Mouse (Mus musculus) neural tube, embryonic 13.5 days (tissue): ENCODE data around the gene Frmd4a. TPM values are rescaled to one million over a fixed set of nuclear protein-coding genes. Genes with fewer than 3 reads are reported as not detected.
"Not testable (repeated sequence)": the region's sequence is repeated elsewhere in the genome, so short reads cannot be mapped to it uniquely, and the experiment has no call there.

Experiments used
- ATAC-seq: fragments of 200-750 bp; cut with Nextera tagmentation; 2 replicates; pipeline ENCODE4 v1.8.0; 2017; ENCODE audit warnings: low read depth, mild to moderate bottlenecking, moderate TSS enrichment, moderate library complexity
- H3K27ac ChIP-seq: fragments of 300-500 bp; sonication (generic); replicated peaks from 2 replicates; pipeline ENCODE4 v1.5.1; 2015; ENCODE audit warnings: moderate library complexity, mild to moderate bottlenecking, inconsistent platforms
- H3K27me3 ChIP-seq: fragments of 300-500 bp; sonication (generic); 2 replicates; pipeline ENCODE4 v1.6.1; 2015; ENCODE audit warnings: mild to moderate bottlenecking, inconsistent platforms
- H3K36me3 ChIP-seq: fragments of 300-500 bp; sonication (generic); 2 replicates; pipeline ENCODE4 v1.6.1; 2015; ENCODE audit warnings: mild to moderate bottlenecking, inconsistent platforms
- H3K4me1 ChIP-seq: fragments of 300-500 bp; sonication (generic); replicated peaks from 2 replicates; pipeline ENCODE4 v1.6.1; 2015; ENCODE audit warnings: inconsistent platforms
- H3K4me2 ChIP-seq: fragments of 300-500 bp; sonication (generic); 2 replicates; pipeline ENCODE4 v1.6.1; 2015; ENCODE audit warnings: inconsistent platforms, mild to moderate bottlenecking, moderate library complexity
- H3K4me3 ChIP-seq: fragments of 300-500 bp; sonication (generic); 2 replicates; pipeline ENCODE4 v1.5.1; 2015; ENCODE audit warnings: mild to moderate bottlenecking, inconsistent platforms
- H3K9ac ChIP-seq: fragments of 300-500 bp; sonication (generic); 2 replicates; pipeline ENCODE4 v1.6.1; 2015; ENCODE audit warnings: moderate library complexity, mild to moderate bottlenecking, inconsistent platforms
- H3K9me3 ChIP-seq: fragments of 300-500 bp; sonication (generic); 2 replicates; pipeline ENCODE4 v1.6.1; 2016; ENCODE audit warnings: inconsistent platforms
- WGBS: fragments of 180-500 bp; shearing (Covaris S2); methylation state at CpG from one replicate; pipeline ENCODE4 v1.1.7; 2015; 5-methylcytosine and 5-hydroxymethylcytosine counted together
- polyA plus RNA-seq: library from polyadenylated mRNA; unstranded; fragments of >200 nt; fragmentation: Nextera tagmentation; extraction: Ambion mirVana; gene quantifications from 2 replicates; pipeline ENCODE4 v1.2.1, GENCODE M21; 2015

Gene Frmd4a
- polyA plus RNA-seq, 1 experiment from 2014 or later, result 49.2 TPM

DNA sequence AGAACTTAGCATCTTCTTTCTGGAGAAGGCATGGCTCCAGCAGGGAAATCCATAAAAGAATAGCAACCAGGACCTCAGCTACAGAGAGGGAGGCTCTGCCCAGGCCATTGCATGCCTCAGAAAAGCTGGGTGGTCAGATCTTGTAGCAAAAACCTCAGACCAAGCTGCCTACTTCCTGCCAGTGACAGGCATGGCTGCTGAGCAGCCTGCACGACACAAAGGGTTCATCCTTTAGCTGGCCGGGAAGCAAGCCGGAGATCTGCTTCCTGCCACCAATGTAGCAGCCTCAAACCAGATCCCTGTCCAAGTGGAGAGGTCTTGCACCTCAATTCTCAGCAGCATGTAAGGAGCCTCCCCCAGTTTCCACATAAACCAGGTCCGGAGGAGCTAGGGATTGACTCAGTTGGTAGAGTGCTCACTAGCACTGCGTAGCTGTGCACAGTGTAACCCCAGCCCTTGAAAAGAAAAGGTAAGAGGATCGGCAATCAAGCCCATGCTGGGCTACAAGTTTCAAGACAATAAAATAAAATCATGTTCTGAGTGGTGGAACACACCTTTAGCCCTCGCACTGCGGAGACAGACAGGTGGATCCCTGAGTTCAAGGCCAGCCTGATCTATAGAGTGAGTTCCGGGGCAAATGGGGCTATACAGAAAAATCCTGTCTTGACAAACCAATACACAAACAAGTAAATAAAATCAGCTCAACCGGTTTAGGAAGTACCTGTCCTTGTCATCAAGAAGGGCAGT lies 532.7 kb downstream of the Frmd4a start:
- no peak for ATAC-seq
- 89% methylated on average over 10 of the region's 10 CpGs for WGBS
- Histone ChIP-seq H3K36me3 (peaks cover 49% of the 10 kb centered on the region), H3K4me3 (no peak overlapping the region), H3K4me2 (no peak overlapping the region), H3K4me1 (peaks cover 19% of the 10 kb centered on the region), H3K9me3 (no peaks in the 10 kb centered on the region), H3K27ac (0 out of 2 replicates have a peak overlapping the region, but pooled peaks have one; percentile 6), H3K9ac (no peak overlapping the region), H3K27me3 (no peaks in the 10 kb centered on the region)

- ATAC-seq, result no peak
- no peaks in the 10 kb centered on the region for H3K9me3 ChIP-seq
- H3K4me3 ChIP-seq, result no peak overlapping the region
- no peaks in the 10 kb centered on the region for H3K27me3 ChIP-seq
- 31% methylated on average over 2 of the region's 2 CpGs for WGBS
- H3K27ac ChIP-seq, result no peak overlapping the region
- no peak overlapping the region for H3K4me2 ChIP-seq
- H3K36me3 ChIP-seq, result peaks cover 40% of the 10 kb centered on the region
- H3K9ac ChIP-seq, result no peak overlapping the region
- peaks cover 31% of the 10 kb centered on the region for H3K4me1 ChIP-seq
Observed at GRCm38 (mm10) chr2:4551438-4551837, 533.9 kb downstream of the Frmd4a start.

GRCm38 (mm10) chr2:4551866-4552265 lies 534.3 kb downstream of the Frmd4a start:
- Histone ChIP-seq H3K4me2 (no peak overlapping the region), H3K9me3 (no peaks in the 10 kb centered on the region), H3K4me3 (no peak overlapping the region), H3K27me3 (no peaks in the 10 kb centered on the region), H3K9ac (no peak overlapping the region), H3K36me3 (peaks cover 40% of the 10 kb centered on the region), H3K27ac (no peak overlapping the region), H3K4me1 (peaks cover 36% of the 10 kb centered on the region)
- WGBS, result 42% methylated on average over 2 of the region's 2 CpGs
- ATAC-seq, result no peak

- Histone ChIP-seq H3K36me3 (peaks cover 40% of the 10 kb centered on the region), H3K4me1 (peaks cover 42% of the 10 kb centered on the region), H3K9ac (no peak overlapping the region), H3K9me3 (no peaks in the 10 kb centered on the region), H3K27me3 (no peaks in the 10 kb centered on the region), H3K4me2 (no peak overlapping the region), H3K4me3 (no peak overlapping the region), H3K27ac (no peak overlapping the region)
- no peak for ATAC-seq
- WGBS, result 93% methylated on average over 4 of the region's 4 CpGs
Observed at GRCm38 (mm10) chr2:4552486-4552885, 535.0 kb downstream of the Frmd4a start.

DNA sequence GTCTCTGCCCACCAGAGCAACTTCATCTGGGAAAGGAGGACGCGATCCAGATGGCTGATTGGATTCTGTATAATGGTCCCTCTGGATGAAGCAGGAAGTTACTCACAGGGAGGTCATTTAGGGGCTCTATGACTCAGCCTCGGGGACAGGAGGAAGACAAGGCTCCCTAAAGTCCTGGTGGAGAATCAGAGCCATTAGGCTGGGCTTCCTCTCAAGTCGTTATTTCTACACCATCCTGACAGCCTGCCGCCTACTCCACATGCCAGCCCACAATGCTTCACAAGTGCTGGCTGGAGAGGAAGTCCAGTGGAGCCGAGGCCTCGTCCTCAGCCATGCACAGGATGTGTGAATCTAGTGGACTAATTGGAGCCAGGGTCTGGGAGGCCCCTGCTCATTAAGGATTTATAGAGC lies 537.7 kb downstream of the Frmd4a start:
- H3K27ac ChIP-seq, result peak overlapping the region; percentile 39
- 33% methylated on average over 7 of the region's 7 CpGs for WGBS
- ATAC-seq, result no peak

GRCm38 (mm10) chr2:4556188-4556587 lies 538.7 kb downstream of the Frmd4a start:
- Histone ChIP-seq H3K9ac (0 out of 2 replicates have a peak overlapping the region, but pooled peaks have one; percentile 2), H3K4me3 (no peak overlapping the region), H3K36me3 (peaks cover 10% of the 10 kb centered on the region), H3K9me3 (no peaks in the 10 kb centered on the region), H3K4me1 (peaks cover 77% of the 10 kb centered on the region), H3K27me3 (no peaks in the 10 kb centered on the region), H3K4me2 (0 out of 2 replicates have a peak overlapping the region, but pooled peaks have one; percentile 7), H3K27ac (peak overlapping the region; percentile 39)
- ATAC-seq, result no peak
- 21% methylated on average over 10 of the region's 10 CpGs for WGBS

More for the DNA sequence above, 537.7 kb downstream of the Frmd4a start:
- Histone ChIP-seq H3K4me1 (peaks cover 69% of the 10 kb centered on the region), H3K4me3 (no peak overlapping the region), H3K9ac (no peak overlapping the region), H3K4me2 (no peak overlapping the region), H3K36me3 (peaks cover 20% of the 10 kb centered on the region), H3K27me3 (no peaks in the 10 kb centered on the region), H3K9me3 (no peaks in the 10 kb centered on the region)

GRCm38 (mm10) chr2:4557028-4557427 lies 539.5 kb downstream of the Frmd4a start:
- Histone ChIP-seq H3K36me3 (peaks cover 5% of the 10 kb centered on the region; the same call in 1 of the 2 replicates), H3K4me3 (no peak overlapping the region), H3K9ac (no peak overlapping the region), H3K27ac (peak overlapping the region; percentile 39; the same call in 1 of the 2 replicates), H3K27me3 (no peaks in the 10 kb centered on the region), H3K9me3 (no peaks in the 10 kb centered on the region), H3K4me1 (peaks cover 77% of the 10 kb centered on the region), H3K4me2 (no peak overlapping the region)
- ATAC-seq, result no peak
- 44% methylated on average over 4 of the region's 4 CpGs for WGBS

GRCm38 (mm10) chr2:4557466-4557865 lies 539.9 kb downstream of the Frmd4a start:
- no peaks in the 10 kb centered on the region for H3K27me3 ChIP-seq
- H3K27ac ChIP-seq, result peak overlapping the region; percentile 39
- H3K4me3 ChIP-seq, result no peak overlapping the region
- H3K4me1 ChIP-seq, result peaks cover 77% of the 10 kb centered on the region
- peaks cover 5% of the 10 kb centered on the region; the same call in 1 of the 2 replicates for H3K36me3 ChIP-seq
- ATAC-seq, result no peak
- no peaks in the 10 kb centered on the region for H3K9me3 ChIP-seq
- no peak overlapping the region for H3K9ac ChIP-seq
- no peak overlapping the region for H3K4me2 ChIP-seq
- 38% methylated on average over 4 of the region's 4 CpGs for WGBS

- H3K4me2 ChIP-seq, result peak overlapping the region; percentile 70
- WGBS, result 16% methylated on average over 8 of the region's 8 CpGs
- H3K9me3 ChIP-seq, result no peaks in the 10 kb centered on the region
- peak overlapping the region; percentile 93 for H3K27ac ChIP-seq
- H3K4me1 ChIP-seq, result peaks cover 83% of the 10 kb centered on the region
- H3K27me3 ChIP-seq, result no peaks in the 10 kb centered on the region
- peak overlapping the region; percentile 41 for H3K4me3 ChIP-seq
- peak overlapping the region; percentile 74 for H3K9ac ChIP-seq
- no peak for ATAC-seq
- peaks cover 1% of the 10 kb centered on the region; the same call in 1 of the 2 replicates for H3K36me3 ChIP-seq
Observed at GRCm38 (mm10) chr2:4558651-4559203, 541.2 kb downstream of the Frmd4a start.

GRCm38 (mm10) chr2:4559211-4559882 lies 541.8 kb downstream of the Frmd4a start:
- WGBS, result under 1% methylated on average over 27 of the region's 27 CpGs
- no peaks in the 10 kb centered on the region for H3K27me3 ChIP-seq
- H3K9ac ChIP-seq, result peak overlapping the region; percentile 74
- ATAC-seq, result peak; percentile 86
- H3K4me3 ChIP-seq, result peak overlapping the region; percentile 41
- H3K9me3 ChIP-seq, result no peaks in the 10 kb centered on the region
- H3K4me1 ChIP-seq, result peaks cover 85% of the 10 kb centered on the region
- peak overlapping the region; percentile 70 for H3K4me2 ChIP-seq
- H3K27ac ChIP-seq, result peak overlapping the region; percentile 93
- no peaks in the 10 kb centered on the region for H3K36me3 ChIP-seq

DNA sequence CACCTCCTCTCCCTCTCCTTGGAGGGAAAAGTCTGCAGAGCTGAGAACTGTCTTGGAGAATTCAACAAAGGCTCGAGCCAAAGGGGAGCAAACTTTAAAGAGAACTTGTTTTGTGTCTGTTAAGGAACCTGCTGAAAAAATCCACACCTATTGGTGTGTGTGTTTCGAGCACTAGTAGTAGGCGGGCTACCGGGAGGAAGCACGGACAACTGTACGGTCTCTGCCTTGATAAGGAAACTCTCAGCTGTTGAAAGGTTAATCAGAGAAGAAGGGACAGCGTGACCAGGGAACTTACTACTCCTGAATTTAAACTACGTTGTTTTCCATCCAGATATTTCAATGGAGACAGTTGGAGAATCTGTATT lies 542.3 kb downstream of the Frmd4a start:
- Histone ChIP-seq H3K27ac (peak overlapping the region; percentile 93), H3K27me3 (no peaks in the 10 kb centered on the region), H3K4me1 (peaks cover 86% of the 10 kb centered on the region), H3K9me3 (no peaks in the 10 kb centered on the region), H3K4me2 (peak overlapping the region; percentile 70), H3K36me3 (no peaks in the 10 kb centered on the region), H3K4me3 (peak overlapping the region; percentile 41), H3K9ac (peak overlapping the region; percentile 74)
- ATAC-seq, result no peak; the same call in 1 of the 2 replicates
- WGBS, result 3% methylated on average over 8 of the region's 8 CpGs

DNA sequence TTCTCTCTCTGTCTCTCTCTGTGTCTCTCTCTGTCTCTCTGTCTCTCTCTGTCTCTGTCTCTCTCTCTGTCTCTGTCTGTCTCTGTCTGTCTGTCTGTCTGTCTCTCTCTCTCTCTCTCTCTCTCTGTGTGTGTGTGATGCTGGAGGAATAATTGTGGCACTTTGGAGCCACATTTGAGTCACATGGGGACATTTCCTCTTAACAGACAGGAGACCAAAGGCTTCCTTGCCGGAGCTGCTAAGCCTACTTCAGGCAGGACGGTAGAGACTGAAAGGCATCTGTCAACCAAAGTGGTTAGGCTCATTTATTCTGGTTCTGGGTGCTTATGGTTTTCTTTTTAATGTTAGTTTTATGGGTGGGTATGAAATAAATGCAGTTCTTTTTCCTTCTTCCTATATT lies 543.0 kb downstream of the Frmd4a start:
- not testable (repeated sequence) for H3K9me3 ChIP-seq, H3K36me3 ChIP-seq, ATAC-seq, H3K27me3 ChIP-seq
- Histone ChIP-seq H3K4me3 (peak overlapping the region; percentile 41), H3K4me1 (peaks cover 80% of the 10 kb centered on the region), H3K4me2 (peak overlapping the region; percentile 70), H3K27ac (peak overlapping the region; percentile 68), H3K9ac (peak overlapping the region; percentile 74)
- 9% methylated on average over 2 of the region's 2 CpGs for WGBS
